Mouse (Mus musculus): ENCODE data around the gene Bpifc. TPM values are rescaled to one million over a fixed set of nuclear protein-coding genes. Genes with fewer than 3 reads are reported as not detected.

Bpifc gene
- polyA plus RNA-seq, 1 experiment from 2014 or later = not detected

DNA sequence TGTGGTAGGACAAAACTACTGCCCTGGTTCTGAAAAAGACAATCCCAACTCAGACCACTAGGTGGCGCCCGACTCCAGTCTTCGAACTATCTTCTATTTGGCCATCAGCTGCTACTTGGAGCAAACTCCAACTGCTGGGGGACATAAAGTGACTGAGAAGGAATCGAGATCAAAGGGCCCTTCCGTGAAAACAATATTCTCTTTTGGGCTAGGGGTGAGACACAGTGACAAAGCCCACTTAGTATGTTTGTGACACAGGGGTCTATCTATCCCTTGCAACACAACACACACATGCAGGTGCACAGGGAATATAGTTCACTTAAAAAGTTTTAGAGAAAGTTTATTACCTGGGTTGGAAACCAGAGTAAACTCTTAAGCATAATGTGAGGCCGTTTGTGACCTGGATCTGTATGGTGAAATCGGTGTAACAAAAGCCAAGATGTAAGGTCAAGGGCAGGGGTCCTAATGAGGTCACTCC, 43.5 kb downstream of the Bpifc start:
- no peak overlapping the region for H3K9ac ChIP-seq (ENCODE audit: low read depth, low read length)
- 16% methylated on average over 7 of the region's 7 CpGs for WGBS
- no peaks in the 10 kb centered on the region for H3K36me3 ChIP-seq (ENCODE audit: control insufficient read depth, insufficient read depth, low read length)
- no peaks in the 10 kb centered on the region for H3K27me3 ChIP-seq (ENCODE audit: control insufficient read depth, insufficient read depth, low read depth, low read length)
- ATAC-seq = peak; percentile 56
- no peaks in the 10 kb centered on the region for H3K4me1 ChIP-seq (ENCODE audit: control insufficient read depth, insufficient read depth, low read length)
- H3K4me2 ChIP-seq (ENCODE audit: low read length) = no peak overlapping the region
- H3K4me3 ChIP-seq (ENCODE audit: low read depth, low read length) = no peak overlapping the region
- H3K27ac ChIP-seq (ENCODE audit: low read length) = no peak overlapping the region
- H3K9me3 ChIP-seq (replicated peaks; ENCODE audit: control insufficient read depth, low read length, poor library complexity, severe bottlenecking) = no peaks in the 10 kb centered on the region

DNA sequence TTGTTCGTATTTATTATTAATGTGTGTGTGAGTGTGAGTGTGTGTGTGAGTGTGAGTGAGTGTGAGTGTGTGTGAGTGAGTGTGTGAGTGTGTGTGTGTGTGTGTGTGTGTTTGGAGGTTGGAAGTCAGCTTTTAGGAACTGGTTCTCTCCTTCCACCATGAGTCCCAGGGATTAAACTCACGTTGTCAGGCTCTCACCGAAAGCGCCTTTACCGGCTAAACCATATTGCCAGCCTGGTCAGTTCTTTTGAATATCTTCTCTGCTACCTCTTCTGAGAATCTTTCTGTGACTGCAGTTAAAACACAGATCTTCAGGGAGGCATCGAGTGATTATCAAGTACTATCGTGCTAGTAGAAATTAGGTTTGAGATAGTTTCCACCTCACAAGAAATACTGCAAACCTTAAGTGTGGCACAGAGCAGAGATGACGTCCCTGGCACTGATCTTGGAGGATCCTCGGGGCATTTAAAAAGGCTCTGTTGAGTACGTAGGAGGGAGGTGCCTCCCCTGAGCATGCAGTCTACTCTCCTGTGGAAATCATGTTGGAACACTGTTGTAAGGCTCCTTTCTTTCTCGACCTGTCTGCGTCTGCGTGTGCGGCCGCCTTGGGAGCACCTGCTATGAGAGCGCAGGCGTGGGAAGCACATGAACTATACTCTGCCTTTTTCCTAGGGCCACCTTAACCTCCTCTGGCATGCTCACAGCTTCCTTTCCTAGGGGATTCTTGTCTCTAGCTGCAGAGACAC, 44.1 kb downstream of the Bpifc start:
- WGBS = 62% methylated on average over 17 of the region's 17 CpGs
- H3K27me3 ChIP-seq (ENCODE audit: control insufficient read depth, insufficient read depth, low read depth, low read length) = no peaks in the 10 kb centered on the region
- peak; percentile 42 for ATAC-seq

DNA sequence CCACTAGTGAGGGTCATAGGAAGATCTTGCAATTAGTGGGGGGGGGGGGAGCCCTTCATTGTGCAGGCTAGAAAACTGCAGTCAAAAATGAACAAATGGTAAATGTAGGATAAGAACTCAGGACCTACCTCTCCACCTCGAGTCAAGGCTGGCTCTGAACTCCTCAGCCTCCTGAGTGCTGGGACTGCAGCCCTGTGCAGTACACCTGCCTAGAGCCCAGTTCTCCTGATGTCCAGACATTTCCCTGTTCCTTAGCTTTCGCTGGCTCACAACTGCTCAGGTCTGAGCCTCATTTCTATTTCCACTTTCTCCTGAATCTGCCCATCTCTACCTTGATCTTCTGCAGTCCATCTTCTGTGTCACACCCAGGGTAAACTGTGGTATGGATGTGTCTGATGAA, 45.2 kb downstream of the Bpifc start:
- Histone ChIP-seq H3K27me3 (ENCODE audit: control insufficient read depth, insufficient read depth, low read depth, low read length) (no peaks in the 10 kb centered on the region; the same call in 1 of the 2 replicates), H3K36me3 (ENCODE audit: control insufficient read depth, insufficient read depth, low read length) (no peaks in the 10 kb centered on the region), H3K27ac (ENCODE audit: low read length) (no peak overlapping the region), H3K9ac (ENCODE audit: low read depth, low read length) (no peak overlapping the region), H3K4me3 (ENCODE audit: low read depth, low read length) (no peak overlapping the region), H3K4me1 (ENCODE audit: control insufficient read depth, insufficient read depth, low read length) (no peaks in the 10 kb centered on the region), H3K9me3 (replicated peaks; ENCODE audit: control insufficient read depth, low read length, poor library complexity, severe bottlenecking) (no peaks in the 10 kb centered on the region), H3K4me2 (ENCODE audit: low read length) (no peak overlapping the region)
- 54% methylated on average over 2 of the region's 2 CpGs for WGBS
- no peak for ATAC-seq

More for the DNA sequence above, 44.1 kb downstream of the Bpifc start:
- no peaks in the 10 kb centered on the region for H3K4me1 ChIP-seq (ENCODE audit: control insufficient read depth, insufficient read depth, low read length)
- no peak overlapping the region for H3K9ac ChIP-seq (ENCODE audit: low read depth, low read length)
- H3K4me3 ChIP-seq (ENCODE audit: low read depth, low read length) = no peak overlapping the region
- no peaks in the 10 kb centered on the region for H3K36me3 ChIP-seq (ENCODE audit: control insufficient read depth, insufficient read depth, low read length)
- H3K9me3 ChIP-seq (replicated peaks; ENCODE audit: control insufficient read depth, low read length, poor library complexity, severe bottlenecking) = no peaks in the 10 kb centered on the region
- no peak overlapping the region for H3K4me2 ChIP-seq (ENCODE audit: low read length)
- no peak overlapping the region for H3K27ac ChIP-seq (ENCODE audit: low read length)

DNA sequence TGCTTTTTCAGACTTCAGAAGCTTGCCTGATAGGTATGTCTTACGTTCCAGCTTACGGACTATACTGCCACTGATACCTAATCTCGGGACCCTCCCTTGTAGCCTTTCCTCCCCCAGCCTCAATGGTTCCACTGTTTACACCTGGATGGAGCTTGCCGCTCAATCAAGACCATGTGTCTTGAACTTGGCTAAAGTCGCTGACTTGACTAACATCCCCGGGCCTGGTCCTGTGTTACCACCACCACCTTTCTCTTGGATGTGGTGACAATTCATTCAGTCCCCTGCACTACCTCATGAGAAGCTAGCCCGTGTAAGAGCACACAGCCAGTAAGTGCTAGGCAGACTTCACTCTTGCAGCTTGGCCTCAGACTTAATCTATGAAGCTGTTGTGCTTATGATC, 47.4 kb downstream of the Bpifc start:
- Histone ChIP-seq H3K9me3 (replicated peaks; ENCODE audit: control insufficient read depth, low read length, poor library complexity, severe bottlenecking) (no peaks in the 10 kb centered on the region), H3K36me3 (ENCODE audit: control insufficient read depth, insufficient read depth, low read length) (no peaks in the 10 kb centered on the region), H3K27ac (ENCODE audit: low read length) (no peak overlapping the region), H3K27me3 (ENCODE audit: control insufficient read depth, insufficient read depth, low read depth, low read length) (no peaks in the 10 kb centered on the region; the same call in 1 of the 2 replicates), H3K9ac (ENCODE audit: low read depth, low read length) (no peak overlapping the region), H3K4me1 (ENCODE audit: control insufficient read depth, insufficient read depth, low read length) (no peaks in the 10 kb centered on the region), H3K4me3 (ENCODE audit: low read depth, low read length) (no peak overlapping the region), H3K4me2 (ENCODE audit: low read length) (no peak overlapping the region)
- ATAC-seq = no peak
- WGBS = 91% methylated on average over 7 of the region's 7 CpGs

DNA sequence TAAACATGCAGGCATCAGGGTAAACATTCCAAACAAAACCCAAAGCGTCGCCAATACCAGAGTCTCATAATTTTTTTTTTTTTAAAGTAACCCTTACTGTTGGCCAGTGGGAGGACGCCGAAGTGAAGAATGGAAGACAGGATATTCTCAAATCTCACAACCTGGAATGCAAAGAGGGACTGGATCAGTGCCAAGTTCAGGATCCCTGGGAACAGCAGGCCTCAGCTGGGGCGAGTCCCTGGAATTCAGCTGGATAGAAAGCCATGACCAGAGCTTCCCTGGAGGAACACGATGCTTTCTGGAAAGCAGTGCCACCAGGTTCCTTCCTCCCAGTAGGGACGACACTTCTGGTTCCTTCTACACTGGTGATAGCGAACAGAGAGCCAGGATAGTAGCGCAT, 48.8 kb downstream of the Bpifc start:
- Histone ChIP-seq H3K4me1 (ENCODE audit: control insufficient read depth, insufficient read depth, low read length) (no peaks in the 10 kb centered on the region), H3K27ac (ENCODE audit: low read length) (no peak overlapping the region), H3K4me3 (ENCODE audit: low read depth, low read length) (no peak overlapping the region), H3K9me3 (replicated peaks; ENCODE audit: control insufficient read depth, low read length, poor library complexity, severe bottlenecking) (no peaks in the 10 kb centered on the region), H3K4me2 (ENCODE audit: low read length) (no peak overlapping the region), H3K27me3 (ENCODE audit: control insufficient read depth, insufficient read depth, low read depth, low read length) (no peaks in the 10 kb centered on the region; the same call in 1 of the 2 replicates), H3K36me3 (ENCODE audit: control insufficient read depth, insufficient read depth, low read length) (no peaks in the 10 kb centered on the region), H3K9ac (ENCODE audit: low read depth, low read length) (no peak overlapping the region)
- 74% methylated on average over 9 of the region's 9 CpGs for WGBS
- no peak for ATAC-seq

DNA sequence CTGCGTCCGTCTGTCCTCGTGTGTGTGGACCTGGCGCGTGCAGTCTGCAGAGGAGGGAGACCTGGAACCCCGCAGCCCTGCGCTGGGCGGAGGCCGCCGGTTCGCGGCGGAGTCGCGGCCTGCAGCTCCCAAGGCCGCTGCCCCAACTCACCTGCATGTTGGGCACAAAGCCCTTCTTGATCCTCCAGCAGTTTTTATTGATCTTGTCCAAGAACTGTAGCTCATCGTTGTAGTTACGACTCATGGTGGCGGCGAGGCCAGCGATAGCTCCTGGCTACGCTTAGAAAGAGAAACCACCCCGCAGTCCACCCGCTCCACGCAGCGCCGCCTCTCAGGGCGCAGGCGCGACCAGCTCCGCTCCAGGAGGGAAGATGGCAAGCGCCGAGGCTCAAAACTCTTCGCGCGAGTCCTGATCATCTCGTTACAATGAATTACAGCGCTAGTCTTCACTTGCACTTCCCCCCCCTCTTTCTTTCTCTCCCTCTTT, 54.2 kb downstream of the Bpifc start, which contains the start of gene Rtcb:
Gene Rtcb, minus strand, starts transcription at position 360 of the 487 bp plus-strand sequence.
- peak within 1 kb of the TSS; percentile 83 for H3K9ac ChIP-seq (ENCODE audit: low read depth, low read length)
- peaks cover 11% of the 10 kb centered on the region for H3K4me1 ChIP-seq (ENCODE audit: control insufficient read depth, insufficient read depth, low read length)
- no peaks in the 10 kb centered on the region for H3K36me3 ChIP-seq (ENCODE audit: control insufficient read depth, insufficient read depth, low read length)
- WGBS = under 1% methylated on average over 38 of the region's 38 CpGs
- no peaks in the 10 kb centered on the region; the same call in 1 of the 2 replicates for H3K27me3 ChIP-seq (ENCODE audit: control insufficient read depth, insufficient read depth, low read depth, low read length)
- peak within 1 kb of the TSS; percentile 68 for H3K27ac ChIP-seq (ENCODE audit: low read length)
- ATAC-seq = peak; percentile 95
- peak within 1 kb of the TSS; percentile 68 for H3K4me3 ChIP-seq (ENCODE audit: low read depth, low read length)
- H3K9me3 ChIP-seq (replicated peaks; ENCODE audit: control insufficient read depth, low read length, poor library complexity, severe bottlenecking) = no peaks in the 10 kb centered on the region
- peak within 1 kb of the TSS; percentile 89 for H3K4me2 ChIP-seq (ENCODE audit: low read length)

DNA sequence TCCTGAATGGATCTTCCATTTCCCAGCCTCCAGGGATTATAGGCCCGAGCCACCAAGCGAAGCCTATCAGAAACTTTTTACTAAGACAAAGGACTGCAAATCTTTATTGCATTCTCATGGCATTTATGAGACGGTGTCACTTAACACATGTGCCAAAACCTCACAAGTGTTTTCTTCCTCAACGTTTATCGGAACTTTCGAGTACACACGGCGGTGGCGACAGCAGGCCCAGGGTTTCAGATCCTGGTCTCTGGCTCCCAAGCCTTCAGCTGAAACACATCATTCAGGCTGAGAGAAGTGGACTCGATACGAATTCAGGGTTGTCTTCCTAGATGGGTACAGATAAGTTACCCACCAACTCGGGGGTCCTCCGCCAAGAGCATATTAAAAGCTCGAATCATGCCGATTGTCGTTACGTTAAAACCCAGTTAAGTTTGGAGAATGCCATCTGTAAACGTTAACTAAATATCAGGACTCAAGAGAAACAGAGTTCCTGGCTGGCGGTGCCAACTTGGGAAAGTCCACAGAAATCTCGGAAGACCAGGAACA, 54.8 kb downstream of the Bpifc start:
- H3K4me2 ChIP-seq (ENCODE audit: low read length) = peak overlapping the region; percentile 89
- ATAC-seq = peak; percentile 41; the same call in 1 of the 2 replicates
- H3K27me3 ChIP-seq (ENCODE audit: control insufficient read depth, insufficient read depth, low read depth, low read length) = no peaks in the 10 kb centered on the region; the same call in 1 of the 2 replicates
- peaks cover 11% of the 10 kb centered on the region for H3K4me1 ChIP-seq (ENCODE audit: control insufficient read depth, insufficient read depth, low read length)
- WGBS = 5% methylated on average over 20 of the region's 20 CpGs
- H3K9me3 ChIP-seq (replicated peaks; ENCODE audit: control insufficient read depth, low read length, poor library complexity, severe bottlenecking) = no peaks in the 10 kb centered on the region
- H3K27ac ChIP-seq (ENCODE audit: low read length) = no peak overlapping the region
- H3K36me3 ChIP-seq (ENCODE audit: control insufficient read depth, insufficient read depth, low read length) = 0 out of 2 replicates have a peak, but pooled peaks cover 2% of the 10 kb centered on the region
- H3K9ac ChIP-seq (ENCODE audit: low read depth, low read length) = peak overlapping the region; percentile 83
- peak overlapping the region; percentile 68 for H3K4me3 ChIP-seq (ENCODE audit: low read depth, low read length)

DNA sequence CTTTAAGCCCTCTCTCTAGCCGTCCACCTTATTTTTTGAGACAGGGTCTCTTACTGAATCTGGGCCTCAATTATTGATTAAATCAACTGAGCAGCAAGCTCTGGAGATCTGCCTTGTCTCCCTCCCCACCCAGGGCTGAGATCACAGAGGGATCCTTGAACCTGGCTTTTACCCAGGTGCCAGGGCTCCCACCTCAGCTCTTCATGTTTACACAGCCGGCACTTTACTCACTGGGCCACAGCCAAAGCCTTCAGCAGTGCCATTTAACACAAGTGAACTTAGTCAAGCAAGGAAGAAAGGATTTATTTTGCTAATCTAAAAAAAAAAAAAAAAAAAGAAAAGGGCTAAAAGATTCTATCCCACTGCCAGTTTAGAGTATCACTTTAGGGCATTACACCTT, 57.3 kb downstream of the Bpifc start:
- Histone ChIP-seq H3K27me3 (ENCODE audit: control insufficient read depth, insufficient read depth, low read depth, low read length) (no peaks in the 10 kb centered on the region), H3K36me3 (ENCODE audit: control insufficient read depth, insufficient read depth, low read length) (peaks cover 9% of the 10 kb centered on the region), H3K4me1 (ENCODE audit: control insufficient read depth, insufficient read depth, low read length) (peaks cover 11% of the 10 kb centered on the region), H3K27ac (ENCODE audit: low read length) (no peak overlapping the region), H3K9me3 (replicated peaks; ENCODE audit: control insufficient read depth, low read length, poor library complexity, severe bottlenecking) (no peaks in the 10 kb centered on the region), H3K4me2 (ENCODE audit: low read length) (no peak overlapping the region), H3K9ac (ENCODE audit: low read depth, low read length) (no peak overlapping the region), H3K4me3 (ENCODE audit: low read depth, low read length) (no peak overlapping the region)
- no peak for ATAC-seq
- 79% methylated on average over 2 of the region's 2 CpGs for WGBS

DNA sequence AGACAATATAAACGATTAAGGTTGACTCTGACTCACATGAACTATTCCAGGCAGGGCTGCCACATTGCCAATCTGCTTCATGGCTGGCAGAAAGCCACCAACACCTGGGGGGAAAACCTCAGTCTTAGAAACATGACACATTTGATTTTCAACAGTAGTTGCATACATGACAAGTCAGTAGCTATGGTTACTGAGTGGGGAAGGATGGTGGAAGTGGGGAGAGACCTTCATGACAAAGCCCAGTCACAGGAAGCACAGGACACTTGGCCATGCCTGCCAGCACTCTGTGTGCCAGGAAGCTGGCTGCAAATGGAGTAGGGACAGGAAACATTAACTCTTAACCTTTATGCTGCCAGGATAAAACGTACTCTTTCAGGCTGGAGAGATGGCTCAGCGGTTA, 58.3 kb downstream of the Bpifc start:
- no peak for ATAC-seq
- H3K27me3 ChIP-seq (ENCODE audit: control insufficient read depth, insufficient read depth, low read depth, low read length) = no peaks in the 10 kb centered on the region
- 85% methylated on average over 3 of the region's 3 CpGs for WGBS
- peaks cover 11% of the 10 kb centered on the region for H3K4me1 ChIP-seq (ENCODE audit: control insufficient read depth, insufficient read depth, low read length)
- H3K9me3 ChIP-seq (replicated peaks; ENCODE audit: control insufficient read depth, low read length, poor library complexity, severe bottlenecking) = no peaks in the 10 kb centered on the region
- peaks cover 14% of the 10 kb centered on the region for H3K36me3 ChIP-seq (ENCODE audit: control insufficient read depth, insufficient read depth, low read length)
- H3K27ac ChIP-seq (ENCODE audit: low read length) = no peak overlapping the region
- H3K4me3 ChIP-seq (ENCODE audit: low read depth, low read length) = no peak overlapping the region
- H3K9ac ChIP-seq (ENCODE audit: low read depth, low read length) = no peak overlapping the region
- H3K4me2 ChIP-seq (ENCODE audit: low read length) = no peak overlapping the region
